19 mouse cellular contexts compared by ENCODE assay signal in the genomic region with DNA sequence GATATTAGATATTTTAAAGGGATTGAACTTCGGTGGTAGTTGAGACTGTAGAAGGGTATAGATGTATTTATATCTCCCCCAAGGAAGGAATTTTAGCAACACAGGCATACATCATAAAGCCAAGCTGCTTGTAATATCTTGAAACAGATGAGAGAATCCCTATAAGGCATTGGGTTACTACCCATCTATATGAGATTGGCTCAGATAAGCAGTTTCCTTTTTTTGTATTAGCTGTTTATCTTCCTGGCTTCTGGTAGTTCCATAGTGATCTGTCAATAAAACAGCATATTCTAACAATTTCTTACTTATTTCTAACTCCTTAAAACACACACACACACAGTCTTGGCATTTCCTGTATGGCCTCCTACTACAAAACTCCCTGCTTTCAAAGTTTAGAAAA.
"Had no signal": no experiment of that assay in that cellular context is flagged by ENCODE, and none has a peak within 500 bp of the region (broad histone marks: within the 10 kb centered on the region; RNA-seq: fewer than 3 reads in every experiment).

No protein-coding gene starts in this region.

- H3K9me3 ChIP-seq: heart, embryonic 13.5 days; heart, embryonic 15.5 days; hindbrain, embryonic 10.5 days; hindbrain, embryonic 12.5 days; intestine, embryonic 15.5 days; limb, embryonic 10.5 days; limb, embryonic 12.5 days had no signal

- DNase-seq: gastrocnemius, postnatal 14 days; gastrocnemius, postnatal 36 days; heart, adult 11 months; heart, adult 2 months; heart, postnatal 14 days; heart, postnatal 36 days; kidney, adult 18-20 months; kidney, adult 8-10 months; kidney, postnatal 10 days; kidney, postnatal 4 days; liver had no signal

- H3K9ac ChIP-seq: heart, embryonic 13.5 days; heart, embryonic 15.5 days; hindbrain, embryonic 12.5 days; hindbrain, embryonic 14.5 days; intestine, embryonic 15.5 days; limb, embryonic 12.5 days had no signal

- H3K27ac ChIP-seq: heart, adult 2 months; heart, embryonic 13.5 days; heart, embryonic 15.5 days; hindbrain, embryonic 12.5 days; intestine, embryonic 15.5 days; limb, embryonic 12.5 days had no signal

- H3K36me3 ChIP-seq: heart, embryonic 15.5 days; hindbrain, embryonic 10.5 days; hindbrain, embryonic 12.5 days; intestine, embryonic 15.5 days; limb, embryonic 10.5 days; limb, embryonic 12.5 days had no signal

- H3K27me3 ChIP-seq: heart, embryonic 13.5 days; heart, embryonic 15.5 days; hindbrain, embryonic 12.5 days; intestine, embryonic 15.5 days; limb, embryonic 12.5 days had no signal
